Mouse (Mus musculus) embryonic facial prominence, embryonic 13.5 days (tissue): ENCODE results near the gene Olfr6. TPM values are rescaled to one million over a fixed set of nuclear protein-coding genes. Genes with fewer than 3 reads are reported as not detected.

ENCODE experiments used
- polyA plus RNA-seq: library from polyadenylated mRNA; unstranded; fragments of >200 nt; fragmentation: Nextera tagmentation; extraction: Ambion mirVana; gene quantifications from 2 replicates; pipeline ENCODE4 v1.2.1, GENCODE M21; 2015

Olfr6 gene
- polyA plus RNA-seq, 1 experiment from 2014 or later: not detected

Other genes with a start within 250 kb of the Olfr6 start
- not detected in 2 replicates for gene Olfr695, start 247.5 kb downstream of the Olfr6 start, polyA plus RNA-seq
- gene Olfr697, start 221.5 kb downstream of the Olfr6 start, polyA plus RNA-seq: not detected in 2 replicates
- gene Olfr698, start 208.5 kb downstream of the Olfr6 start, polyA plus RNA-seq: not detected in 2 replicates
- gene Olfr699, start 170.7 kb downstream of the Olfr6 start, polyA plus RNA-seq: not detected in 2 replicates
- gene Olfr700, start 155.1 kb downstream of the Olfr6 start, polyA plus RNA-seq: not detected in 2 replicates
- not detected in 2 replicates for gene Olfr701, start 149.8 kb downstream of the Olfr6 start, polyA plus RNA-seq
- not detected in 2 replicates for gene Olfr702, start 130.0 kb downstream of the Olfr6 start, polyA plus RNA-seq
- not detected in 2 replicates for gene Olfr703, start 120.6 kb downstream of the Olfr6 start, polyA plus RNA-seq
- gene Olfr704, start 100.8 kb downstream of the Olfr6 start, polyA plus RNA-seq: not detected in 2 replicates
- not detected in 2 replicates for gene Olfr705, start 87.0 kb downstream of the Olfr6 start, polyA plus RNA-seq
- not detected in 2 replicates for gene Olfr706, start 75.8 kb downstream of the Olfr6 start, polyA plus RNA-seq
- not detected in 2 replicates for gene Olfr707, start 62.7 kb downstream of the Olfr6 start, polyA plus RNA-seq
- not detected in 2 replicates for gene Olfr1532-ps1, start 55.9 kb downstream of the Olfr6 start, polyA plus RNA-seq
- not detected in 2 replicates for gene Olfr709-ps1, start 31.7 kb downstream of the Olfr6 start, polyA plus RNA-seq
- gene Olfr710, start 15.6 kb downstream of the Olfr6 start, polyA plus RNA-seq: not detected in 2 replicates
- gene Olfr711, start 11.5 kb upstream of the Olfr6 start, polyA plus RNA-seq: not detected in 2 replicates
- not detected in 2 replicates for gene Olfr2, start 42.1 kb upstream of the Olfr6 start, polyA plus RNA-seq
- gene Olfr713, start 67.2 kb upstream of the Olfr6 start, polyA plus RNA-seq: not detected in 2 replicates
- not detected in 2 replicates for gene Olfr714, start 107.0 kb upstream of the Olfr6 start, polyA plus RNA-seq
- not detected in 2 replicates for gene Olfr17, start 129.3 kb upstream of the Olfr6 start, polyA plus RNA-seq
- not detected in 2 replicates for gene Olfr715b, start 146.4 kb upstream of the Olfr6 start, polyA plus RNA-seq
- not detected in 2 replicates for gene Olfr715, start 167.1 kb upstream of the Olfr6 start, polyA plus RNA-seq
- not detected in 2 replicates for gene Olfr716, start 174.4 kb upstream of the Olfr6 start, polyA plus RNA-seq
- gene Nlrp14, start 203.1 kb upstream of the Olfr6 start, polyA plus RNA-seq: not detected in 2 replicates
- gene Rbmxl2, start 245.5 kb upstream of the Olfr6 start, polyA plus RNA-seq: not detected in 2 replicates